Mouse (Mus musculus) layer of hippocampus, postnatal 10 days (tissue): Measurements from ENCODE around the gene Cox6b1. TPM values are rescaled to one million over a fixed set of nuclear protein-coding genes. Genes with fewer than 3 reads are reported as not detected.

ENCODE experiments used
- DNase-seq, 2 experiments: peaks; one replicate each; pipeline ENCODE4 v3.0.0; 2021; ENCODE audit warnings: low spot score in 2 of 2
- microRNA-seq, 2 experiments: library from miRNA; unstranded; fragments of <30 nt; microRNA quantifications; one replicate each; pipeline ENCODE4 v1.2.0; 2021
- total RNA-seq, 2 experiments: library from RNA; stranded (reverse); gene quantifications; 2 replicates each; pipeline ENCODE4 v1.2.3; 2021

Cox6b1 gene
- total RNA-seq, 2 experiments from 2014 or later = 719 to 852 TPM

GRCm38 (mm10) chr7:30587842-30588667 is 37.9 kb downstream of the Cox6b1 start:
- peak; percentile 65 to 72 for DNase-seq

- no peak for DNase-seq
Observed at GRCm38 (mm10) chr7:30586455-30587020, 39.4 kb downstream of the Cox6b1 start.

GRCm38 (mm10) chr7:30585170-30585569 is 40.8 kb downstream of the Cox6b1 start:
- no peak for DNase-seq

GRCm38 (mm10) chr7:30584339-30584738 is 41.6 kb downstream of the Cox6b1 start:
- no peak for DNase-seq

DNA sequence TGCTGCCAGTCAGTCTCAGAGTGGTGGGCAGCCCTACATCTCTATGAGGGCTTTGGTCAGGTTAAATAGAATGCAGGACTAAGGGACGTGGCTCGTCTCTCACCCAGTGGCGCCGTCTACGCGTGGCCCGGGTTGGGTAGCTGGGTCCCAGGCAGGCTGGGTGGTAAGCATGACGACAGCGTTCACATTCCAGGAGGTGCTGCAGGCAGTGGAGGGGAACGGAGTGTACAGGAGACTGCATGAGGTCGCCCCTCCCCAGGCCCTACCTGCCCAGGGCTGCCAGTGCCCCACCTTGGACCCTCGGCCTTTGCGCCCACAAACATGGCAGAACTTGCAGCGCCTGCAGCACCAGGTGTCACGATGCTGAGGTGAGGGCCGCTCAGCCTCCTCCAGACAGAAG is 44.4 kb downstream of the Cox6b1 start:
- no peak for DNase-seq

DNA sequence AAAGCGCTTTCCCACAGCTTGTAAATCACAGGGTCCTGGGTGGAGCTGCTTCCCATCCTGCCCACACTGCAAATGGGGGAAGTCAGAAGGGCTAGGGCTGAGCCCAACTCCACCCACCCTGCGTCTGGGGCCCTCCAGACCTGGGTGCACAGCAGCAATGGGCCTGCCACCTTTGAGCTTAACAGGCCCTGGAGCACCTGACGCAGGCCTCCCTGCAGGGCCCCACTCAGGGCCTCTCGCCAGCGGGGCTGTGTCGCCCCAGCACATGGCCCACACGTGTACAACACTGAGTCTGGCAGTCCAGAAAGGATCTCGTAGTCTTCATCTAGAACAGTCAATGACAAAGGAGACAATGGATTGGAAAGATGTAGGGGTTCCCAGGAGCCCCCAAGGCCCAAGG is 46.0 kb downstream of the Cox6b1 start:
- no peak for DNase-seq

GRCm38 (mm10) chr7:30572969-30573368 is 53.0 kb downstream of the Cox6b1 start:
- no peak for DNase-seq

DNA sequence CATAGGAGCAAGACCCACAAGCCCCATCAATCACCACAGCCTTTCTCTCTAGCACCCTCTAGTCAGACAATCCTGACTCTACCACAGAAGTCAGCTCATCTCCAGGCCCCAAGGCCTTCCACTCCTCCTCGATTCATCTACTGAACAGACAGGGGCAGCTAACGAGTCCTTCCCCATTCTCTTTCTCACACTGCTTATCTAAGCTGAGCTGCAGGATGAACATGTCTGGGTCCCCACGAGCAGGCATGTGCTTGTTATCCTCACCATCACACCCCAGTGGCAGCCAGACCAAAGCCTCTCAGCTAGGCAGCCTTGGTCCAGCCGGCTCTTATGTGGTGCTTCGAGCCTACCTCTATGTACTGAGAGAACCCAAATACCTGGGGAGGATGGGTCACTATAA is 53.6 kb downstream of the Cox6b1 start:
- DNase-seq = no peak

DNA sequence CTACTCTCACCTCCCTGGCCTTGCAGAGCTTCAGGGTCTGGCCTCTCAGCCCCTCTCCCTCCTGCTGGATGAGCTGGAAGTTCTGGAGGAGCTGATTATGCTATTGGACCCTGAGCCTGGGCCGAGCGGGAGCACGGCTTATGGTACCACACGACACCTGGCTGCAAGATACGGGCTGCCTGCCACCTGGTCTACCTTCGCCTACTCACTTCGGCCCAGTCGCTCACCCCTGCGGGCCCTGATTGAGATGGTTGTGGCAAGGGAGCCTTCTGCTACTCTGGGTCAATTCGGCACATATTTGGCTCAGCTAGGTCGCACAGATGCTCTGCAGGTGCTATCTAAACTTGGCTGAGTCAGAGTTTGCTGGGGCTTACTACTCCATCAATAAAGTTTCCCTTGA is 58.4 kb downstream of the Cox6b1 start:
- no peak for DNase-seq

Small RNA genes lying within 50 kb of the gene (microRNA-seq; reads per million reads assigned to microRNA genes)
- 0.67 to 0.98 reads per million in 2 experiments for gene Mir3569

Other genes starting within 250 kb of the Cox6b1 start
- 10 to 100 TPM; 21.9 to 24.0 TPM for gene Tyrobp, start 212.4 kb downstream of the Cox6b1 start, total RNA-seq
- 1 to 10 TPM in 1 of 2 experiments, under 1 TPM in 1; 0.91 to 1.8 TPM for gene Hcst, start 206.3 kb downstream of the Cox6b1 start, total RNA-seq
- 1 to 10 TPM; 2.2 to 3.0 TPM for gene Nfkbid, start 204.4 kb downstream of the Cox6b1 start, total RNA-seq
- 100 to 1,000 TPM; 831 to 849 TPM for gene Aplp1, start 180.6 kb downstream of the Cox6b1 start, total RNA-seq
- gene Kirrel2, start 168.5 kb downstream of the Cox6b1 start, total RNA-seq = 1 to 10 TPM; 3.9 to 5.3 TPM
- under 1 TPM; 0.55 to 0.62 TPM for gene Nphs1, start 167.8 kb downstream of the Cox6b1 start, total RNA-seq
- gene Prodh2, start 132.5 kb downstream of the Cox6b1 start, total RNA-seq = under 1 TPM in 1 of 2 experiments, not detected in 1; 0.69 TPM
- 100 to 1,000 TPM; 218 to 232 TPM for gene Arhgap33, start 91.1 kb downstream of the Cox6b1 start, total RNA-seq
- 1 to 10 TPM; 5.3 to 5.6 TPM for gene Hspb6, start 74.0 kb downstream of the Cox6b1 start, total RNA-seq
- 1 to 10 TPM; 3.4 to 4.4 TPM for gene Proser3, start 73.9 kb downstream of the Cox6b1 start, total RNA-seq
- gene Lin37, start 66.3 kb downstream of the Cox6b1 start, total RNA-seq = 10 to 100 TPM; 28.2 to 36.6 TPM
- 10 to 100 TPM; 49.4 to 52.5 TPM for gene U2af1l4, start 62.9 kb downstream of the Cox6b1 start, total RNA-seq
- gene Gm49396, start 62.8 kb downstream of the Cox6b1 start, total RNA-seq = 1 to 10 TPM; 4.8 to 5.8 TPM
- gene Psenen, start 62.5 kb downstream of the Cox6b1 start, total RNA-seq = 10 to 100 TPM; 79.4 to 87.1 TPM
- 1 to 10 TPM; 2.4 to 2.8 TPM for gene Igflr1, start 60.7 kb downstream of the Cox6b1 start, total RNA-seq
- 10 to 100 TPM; 57.8 to 59.8 TPM for gene Kmt2b, start 37.4 kb downstream of the Cox6b1 start, total RNA-seq
- not detected for gene Zbtb32, start 27.2 kb downstream of the Cox6b1 start, total RNA-seq
- gene Upk1a, start 13.3 kb downstream of the Cox6b1 start, total RNA-seq = under 1 TPM; 0.22 to 0.34 TPM
- gene Etv2, start 9.7 kb upstream of the Cox6b1 start, total RNA-seq = not detected
- 10 to 100 TPM; 75.3 to 79.9 TPM for gene Rbm42, start 24.2 kb upstream of the Cox6b1 start, total RNA-seq
- 1 to 10 TPM; 7.0 to 7.4 TPM for gene Haus5, start 38.8 kb upstream of the Cox6b1 start, total RNA-seq
- not detected for gene Pmis2, start 45.5 kb upstream of the Cox6b1 start, total RNA-seq
- not detected for gene 2200002J24Rik, start 72.8 kb upstream of the Cox6b1 start, total RNA-seq
- 1 to 10 TPM; 3.1 to 3.8 TPM for gene Atp4a, start 86.1 kb upstream of the Cox6b1 start, total RNA-seq
- gene Tmem147, start 103.4 kb upstream of the Cox6b1 start, total RNA-seq = 100 to 1,000 TPM; 117 to 141 TPM
- gene Gapdhs, start 117.5 kb upstream of the Cox6b1 start, total RNA-seq = not detected
- gene Sbsn, start 125.3 kb upstream of the Cox6b1 start, total RNA-seq = 10 to 100 TPM in 1 of 2 experiments, 1 to 10 TPM in 1; 7.7 to 10.4 TPM
- gene Dmkn, start 137.6 kb upstream of the Cox6b1 start, total RNA-seq = 1 to 10 TPM; 1.2 to 1.5 TPM
- not detected for gene Krtdap, start 161.7 kb upstream of the Cox6b1 start, total RNA-seq
- gene Ffar2, start 197.6 kb upstream of the Cox6b1 start, total RNA-seq = under 1 TPM in 1 of 2 experiments, not detected in 1; 0.25 TPM
- not detected for gene Ffar3, start 230.0 kb upstream of the Cox6b1 start, total RNA-seq
- not detected for gene Ffar1, start 235.4 kb upstream of the Cox6b1 start, total RNA-seq